Mouse (Mus musculus): ENCODE results near the gene Efcab6. TPM values are rescaled to one million over a fixed set of nuclear protein-coding genes. Genes with fewer than 3 reads are reported as not detected.

Gene Efcab6
- polyA plus RNA-seq, 1 experiment, result 0.34 TPM

DNA sequence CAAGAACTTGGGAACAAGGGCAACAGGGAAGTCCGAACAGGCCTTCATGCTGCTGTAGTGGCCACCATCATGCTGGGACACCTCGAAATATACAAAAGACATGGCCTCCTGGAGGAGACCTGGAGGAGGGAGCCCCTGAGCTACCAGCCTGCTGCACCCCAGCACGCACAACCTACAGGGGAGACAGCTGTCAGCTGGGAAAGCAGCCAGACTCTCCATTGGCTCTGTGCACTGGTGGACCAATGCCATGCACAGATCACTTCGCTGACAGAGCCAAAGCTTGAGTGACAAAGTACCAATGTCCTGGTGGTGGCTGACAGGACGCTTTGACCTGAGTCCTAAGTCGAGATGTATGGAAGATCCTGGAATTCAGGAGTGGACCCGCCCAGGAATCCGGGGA lies 30.9 kb upstream of the Efcab6 start:
- no peak for DNase-seq
- H3K27ac ChIP-seq (ENCODE audit: insufficient read depth, low read depth, low read length), result no peak overlapping the region
- no peaks in the 10 kb centered on the region for H3K27me3 ChIP-seq (replicated peaks; ENCODE audit: control insufficient read depth, insufficient read depth, low read length)
- TF ChIP-seq CTCF (conservative IDR thresholded peaks at IDR 0.05; ENCODE audit: insufficient read depth, insufficient read length, low read depth, low read length), result no peak
- no peak for TF ChIP-seq POLR2A (IDR thresholded peaks at IDR 0.05; ENCODE audit: low read depth, low read length)
- H3K4me3 ChIP-seq (ENCODE audit: insufficient read depth, low read depth, low read length), result no peak overlapping the region
- 86% methylated on average over 8 of the region's 8 CpGs for WGBS
- no peaks in the 10 kb centered on the region for H3K4me1 ChIP-seq (ENCODE audit: control insufficient read depth, insufficient read depth, low read length)
- no peaks in the 10 kb centered on the region for H3K36me3 ChIP-seq (ENCODE audit: control insufficient read depth, insufficient read depth, low read length)

DNA sequence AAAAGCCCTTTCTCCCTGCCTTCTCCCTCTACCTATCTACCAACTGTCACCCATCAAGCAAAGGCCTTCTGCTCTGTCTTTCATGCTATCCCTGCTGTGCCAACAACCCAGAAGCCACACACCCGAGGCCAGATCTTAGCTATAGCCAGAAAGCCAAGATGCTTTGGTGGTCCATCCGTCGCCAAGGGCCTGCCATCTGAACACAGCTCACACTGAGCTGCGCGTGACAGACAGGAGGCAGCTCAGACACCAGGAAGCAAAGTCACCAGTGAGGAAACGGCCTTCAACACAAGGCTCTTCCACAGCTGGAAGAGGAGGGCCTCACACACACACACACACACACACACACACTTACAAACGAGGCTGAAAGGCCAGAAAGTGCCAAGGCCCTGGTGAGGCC lies 29.7 kb upstream of the Efcab6 start:
- no peaks in the 10 kb centered on the region for H3K27me3 ChIP-seq (replicated peaks; ENCODE audit: control insufficient read depth, insufficient read depth, low read length)
- no peaks in the 10 kb centered on the region for H3K4me1 ChIP-seq (ENCODE audit: control insufficient read depth, insufficient read depth, low read length)
- H3K36me3 ChIP-seq (ENCODE audit: control insufficient read depth, insufficient read depth, low read length), result no peaks in the 10 kb centered on the region
- TF ChIP-seq POLR2A (IDR thresholded peaks at IDR 0.05; ENCODE audit: low read depth, low read length) (no peak), CTCF (conservative IDR thresholded peaks at IDR 0.05; ENCODE audit: insufficient read depth, insufficient read length, low read depth, low read length) (no peak)
- no peak for DNase-seq
- no peak overlapping the region for H3K27ac ChIP-seq (ENCODE audit: insufficient read depth, low read depth, low read length)
- H3K4me3 ChIP-seq (ENCODE audit: insufficient read depth, low read depth, low read length), result no peak overlapping the region
- 62% methylated on average over 7 of the region's 7 CpGs for WGBS

DNA sequence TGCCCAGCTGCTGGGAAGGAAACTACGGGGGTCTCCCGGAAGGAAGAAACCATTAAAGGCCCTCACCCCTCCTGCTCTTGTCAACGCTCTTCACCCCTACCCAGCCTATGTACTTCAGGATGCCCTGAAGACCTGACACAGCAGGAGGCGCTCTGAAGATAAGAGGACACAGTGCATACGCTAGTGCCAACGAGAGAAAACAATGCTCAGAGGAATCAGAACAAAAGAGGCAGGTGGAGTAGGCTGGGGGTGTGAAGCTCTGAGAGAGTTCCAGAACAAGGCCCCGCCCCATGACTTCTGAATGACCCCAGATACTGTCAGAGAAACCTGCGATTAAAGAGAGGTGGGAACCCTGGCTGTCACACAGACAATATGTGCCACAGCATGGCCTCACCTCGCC lies 21.6 kb upstream of the Efcab6 start:
- no peak overlapping the region for H3K27ac ChIP-seq (ENCODE audit: insufficient read depth, low read depth, low read length)

DNA sequence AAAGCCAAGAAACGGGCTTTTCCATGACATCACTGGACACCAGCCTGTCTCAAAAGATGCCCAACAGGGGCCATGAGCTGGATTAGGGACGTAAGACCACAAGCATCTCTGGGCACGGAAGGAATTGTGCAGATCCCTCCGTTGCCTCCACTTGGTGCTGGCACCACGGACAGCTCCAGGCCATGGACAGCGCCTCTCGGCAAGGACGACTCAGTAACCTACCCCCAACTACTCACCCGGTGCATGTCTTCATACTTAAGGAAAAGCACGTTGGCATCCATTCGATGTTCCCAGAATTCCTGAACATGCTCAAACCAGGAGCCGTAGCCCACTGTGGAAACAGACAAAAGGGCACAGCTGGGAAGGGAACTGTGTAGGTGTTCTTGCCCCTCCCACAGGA lies 21.2 kb upstream of the Efcab6 start:
- Histone ChIP-seq H3K27ac (ENCODE audit: insufficient read depth, low read depth, low read length) (no peak overlapping the region), H3K27me3 (replicated peaks; ENCODE audit: control insufficient read depth, insufficient read depth, low read length) (no peaks in the 10 kb centered on the region), H3K4me3 (ENCODE audit: insufficient read depth, low read depth, low read length) (no peak overlapping the region), H3K36me3 (ENCODE audit: control insufficient read depth, insufficient read depth, low read length) (no peaks in the 10 kb centered on the region), H3K4me1 (ENCODE audit: control insufficient read depth, insufficient read depth, low read length) (no peaks in the 10 kb centered on the region)
- WGBS, result 22% methylated on average over 12 of the region's 12 CpGs
- no peak for TF ChIP-seq POLR2A (IDR thresholded peaks at IDR 0.05; ENCODE audit: low read depth, low read length)
- no peak for TF ChIP-seq CTCF (conservative IDR thresholded peaks at IDR 0.05; ENCODE audit: insufficient read depth, insufficient read length, low read depth, low read length)
- no peak for DNase-seq

More for the DNA sequence above, 21.6 kb upstream of the Efcab6 start:
- no peak overlapping the region for H3K4me3 ChIP-seq (ENCODE audit: insufficient read depth, low read depth, low read length)
- 46% methylated on average over 9 of the region's 9 CpGs for WGBS
- no peaks in the 10 kb centered on the region for H3K36me3 ChIP-seq (ENCODE audit: control insufficient read depth, insufficient read depth, low read length)
- TF ChIP-seq POLR2A (IDR thresholded peaks at IDR 0.05; ENCODE audit: low read depth, low read length) (no peak), CTCF (conservative IDR thresholded peaks at IDR 0.05; ENCODE audit: insufficient read depth, insufficient read length, low read depth, low read length) (no peak)
- no peaks in the 10 kb centered on the region for H3K4me1 ChIP-seq (ENCODE audit: control insufficient read depth, insufficient read depth, low read length)
- no peak for DNase-seq
- H3K27me3 ChIP-seq (replicated peaks; ENCODE audit: control insufficient read depth, insufficient read depth, low read length), result no peaks in the 10 kb centered on the region

DNA sequence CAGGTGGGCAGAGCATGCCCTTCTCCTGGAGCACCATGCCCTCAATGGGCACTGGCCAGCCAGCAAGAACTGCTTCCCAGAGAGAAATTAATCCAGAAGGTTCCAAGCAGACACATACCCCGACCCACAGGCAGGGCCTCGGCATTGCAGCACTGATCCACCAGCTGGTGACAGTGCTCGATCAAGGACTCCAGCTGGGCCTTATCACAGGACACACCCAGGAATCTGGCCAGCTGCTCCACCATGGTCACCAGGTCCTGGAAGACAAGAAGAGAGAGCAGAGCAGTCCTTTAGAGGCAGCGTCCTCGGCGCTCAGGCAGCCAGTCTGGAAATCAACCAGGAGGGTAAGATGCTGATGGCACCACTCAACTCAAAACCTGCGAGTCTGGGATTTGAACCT lies 14.9 kb upstream of the Efcab6 start:
- H3K36me3 ChIP-seq (ENCODE audit: control insufficient read depth, insufficient read depth, low read length), result no peaks in the 10 kb centered on the region
- no peaks in the 10 kb centered on the region for H3K27me3 ChIP-seq (replicated peaks; ENCODE audit: control insufficient read depth, insufficient read depth, low read length)
- no peak overlapping the region for H3K4me3 ChIP-seq (ENCODE audit: insufficient read depth, low read depth, low read length)
- DNase-seq, result no peak
- H3K27ac ChIP-seq (ENCODE audit: insufficient read depth, low read depth, low read length), result no peak overlapping the region
- no peaks in the 10 kb centered on the region for H3K4me1 ChIP-seq (ENCODE audit: control insufficient read depth, insufficient read depth, low read length)
- TF ChIP-seq CTCF (conservative IDR thresholded peaks at IDR 0.05; ENCODE audit: insufficient read depth, insufficient read length, low read depth, low read length) (no peak), POLR2A (IDR thresholded peaks at IDR 0.05; ENCODE audit: low read depth, low read length) (no peak)
- WGBS, result 54% methylated on average over 7 of the region's 7 CpGs

DNA sequence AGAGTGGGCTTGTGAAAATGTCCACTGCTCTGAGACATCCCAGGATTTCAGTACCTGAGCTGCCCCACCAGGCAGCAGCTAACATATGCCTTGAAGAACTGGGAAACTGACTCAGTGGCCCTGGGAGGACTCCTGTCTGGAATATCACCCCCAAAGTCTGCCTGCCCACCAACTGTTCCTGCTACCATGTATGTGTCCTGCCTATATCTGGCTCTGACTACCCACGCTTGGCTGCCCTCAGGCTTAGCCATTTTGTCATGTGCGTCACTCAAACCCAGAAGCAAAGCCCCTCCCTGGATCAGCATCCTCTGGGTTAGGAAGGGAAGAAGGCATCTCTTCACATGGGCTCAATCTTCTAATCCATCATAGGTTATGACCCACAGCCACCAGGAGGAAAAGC lies 14.3 kb upstream of the Efcab6 start:
- WGBS, result 82% methylated on average over 2 of the region's 2 CpGs
- Histone ChIP-seq H3K4me3 (ENCODE audit: insufficient read depth, low read depth, low read length) (no peak overlapping the region), H3K4me1 (ENCODE audit: control insufficient read depth, insufficient read depth, low read length) (no peaks in the 10 kb centered on the region), H3K36me3 (ENCODE audit: control insufficient read depth, insufficient read depth, low read length) (no peaks in the 10 kb centered on the region), H3K27me3 (replicated peaks; ENCODE audit: control insufficient read depth, insufficient read depth, low read length) (no peaks in the 10 kb centered on the region), H3K27ac (ENCODE audit: insufficient read depth, low read depth, low read length) (no peak overlapping the region)
- TF ChIP-seq POLR2A (IDR thresholded peaks at IDR 0.05; ENCODE audit: low read depth, low read length) (no peak), CTCF (conservative IDR thresholded peaks at IDR 0.05; ENCODE audit: insufficient read depth, insufficient read length, low read depth, low read length) (no peak)
- DNase-seq, result no peak

DNA sequence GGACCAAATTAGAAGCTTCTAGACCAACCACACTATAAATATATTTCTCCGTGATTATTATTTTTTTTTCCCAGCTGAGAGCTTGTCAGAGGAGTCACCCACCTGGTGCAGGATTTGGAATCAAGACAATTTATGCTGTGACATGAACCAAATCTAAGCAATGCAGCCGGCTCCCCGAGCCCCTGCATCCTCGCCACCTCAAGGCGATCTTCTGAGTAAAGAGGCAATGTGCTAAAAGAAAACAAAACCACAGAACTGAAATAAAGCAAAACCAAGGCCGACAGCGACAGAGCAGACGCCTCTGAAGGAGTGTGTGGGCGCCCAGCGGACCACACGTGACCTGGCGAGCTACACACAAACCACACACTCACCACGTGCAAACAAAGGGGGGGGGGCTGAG lies 13.5 kb upstream of the Efcab6 start:
- Histone ChIP-seq H3K36me3 (ENCODE audit: control insufficient read depth, insufficient read depth, low read length) (no peaks in the 10 kb centered on the region), H3K27me3 (replicated peaks; ENCODE audit: control insufficient read depth, insufficient read depth, low read length) (no peaks in the 10 kb centered on the region), H3K27ac (ENCODE audit: insufficient read depth, low read depth, low read length) (no peak overlapping the region), H3K4me1 (ENCODE audit: control insufficient read depth, insufficient read depth, low read length) (no peaks in the 10 kb centered on the region), H3K4me3 (ENCODE audit: insufficient read depth, low read depth, low read length) (no peak overlapping the region)
- DNase-seq, result no peak
- WGBS, result 47% methylated on average over 13 of the region's 13 CpGs
- no peak for TF ChIP-seq POLR2A (IDR thresholded peaks at IDR 0.05; ENCODE audit: low read depth, low read length)
- no peak for TF ChIP-seq CTCF (conservative IDR thresholded peaks at IDR 0.05; ENCODE audit: insufficient read depth, insufficient read length, low read depth, low read length)

DNA sequence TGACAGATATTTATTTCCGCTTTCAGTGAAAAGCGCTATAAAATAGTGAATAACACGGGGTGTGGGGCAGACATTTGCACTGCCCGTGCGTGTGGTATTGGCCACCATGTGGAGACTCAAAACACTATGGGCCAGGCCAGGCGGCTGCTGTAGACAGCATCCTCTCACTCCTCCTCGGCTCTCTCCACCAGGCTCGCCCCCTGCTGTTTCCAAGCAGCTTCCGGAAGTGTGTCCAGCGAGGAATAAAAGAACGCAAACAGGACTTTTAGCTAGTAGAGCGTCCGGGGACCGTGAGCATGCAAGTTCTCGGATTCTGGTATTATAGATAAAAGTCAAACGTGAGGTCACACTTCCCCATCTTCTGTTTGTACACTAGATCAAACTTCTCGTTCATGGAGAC lies 12.0 kb upstream of the Efcab6 start:
- Histone ChIP-seq H3K4me3 (ENCODE audit: insufficient read depth, low read depth, low read length) (no peak overlapping the region), H3K27ac (ENCODE audit: insufficient read depth, low read depth, low read length) (no peak overlapping the region), H3K4me1 (ENCODE audit: control insufficient read depth, insufficient read depth, low read length) (no peaks in the 10 kb centered on the region), H3K36me3 (ENCODE audit: control insufficient read depth, insufficient read depth, low read length) (no peaks in the 10 kb centered on the region), H3K27me3 (replicated peaks; ENCODE audit: control insufficient read depth, insufficient read depth, low read length) (no peaks in the 10 kb centered on the region)
- DNase-seq, result no peak
- TF ChIP-seq POLR2A (IDR thresholded peaks at IDR 0.05; ENCODE audit: low read depth, low read length) (no peak), CTCF (conservative IDR thresholded peaks at IDR 0.05; ENCODE audit: insufficient read depth, insufficient read length, low read depth, low read length) (no peak)
- 53% methylated on average over 17 of the region's 17 CpGs for WGBS

Measured in kidney, adult 2 months (tissue).